Mouse (Mus musculus): ENCODE measurements at regions not wholly inside any gene's neighbourhood (a gene's known extent, or its start where the extent isn't known, plus 50 kb on each side); places are given as distances from the start of the nearest gene placed in this dataset.
"Not testable (repeated sequence)": the region's sequence is repeated elsewhere in the genome, so short reads cannot be mapped to it uniquely, and the experiment has no call there.

- DNase-seq (ENCODE audit: low spot score): no peak
Measured at GRCm38 (mm10) chr1:47646681-47647080, 754.0 kb upstream of the Slc39a10 start.

- no peak for DNase-seq (ENCODE audit: low spot score)
Measured at GRCm38 (mm10) chr1:47606597-47606996, 713.9 kb upstream of the Slc39a10 start.

GRCm38 (mm10) chr1:47603989-47604360 is 711.3 kb upstream of the Slc39a10 start:
- DNase-seq (ENCODE audit: low spot score): no peak

- no peak for DNase-seq (ENCODE audit: low spot score)
Measured at GRCm38 (mm10) chr1:47603294-47603988, 710.8 kb upstream of the Slc39a10 start.

- DNase-seq (ENCODE audit: low spot score): not testable (repeated sequence)
Measured at GRCm38 (mm10) chr1:47593641-47594040, 701.0 kb upstream of the Slc39a10 start.

- no peak for DNase-seq (ENCODE audit: low spot score)
Measured at GRCm38 (mm10) chr1:47545606-47546005, 653.0 kb upstream of the Slc39a10 start.

- DNase-seq (ENCODE audit: low spot score): no peak
Measured at GRCm38 (mm10) chr1:47511426-47511825, 618.8 kb upstream of the Slc39a10 start.

- DNase-seq (ENCODE audit: low spot score): no peak
Measured at GRCm38 (mm10) chr1:47507801-47508200, 615.1 kb upstream of the Slc39a10 start.

GRCm38 (mm10) chr1:47488581-47489204 is 596.0 kb upstream of the Slc39a10 start:
- DNase-seq (ENCODE audit: low spot score): peak; percentile 5

- no peak for DNase-seq (ENCODE audit: low spot score)
Measured at GRCm38 (mm10) chr1:47486087-47486486, 593.4 kb upstream of the Slc39a10 start.

- no peak for DNase-seq (ENCODE audit: low spot score)
Measured at GRCm38 (mm10) chr1:47479059-47479458, 586.4 kb upstream of the Slc39a10 start.

GRCm38 (mm10) chr1:47466573-47467253 is 574.1 kb upstream of the Slc39a10 start:
- DNase-seq (ENCODE audit: low spot score): no peak

- no peak for DNase-seq (ENCODE audit: low spot score)
Measured at GRCm38 (mm10) chr1:47448737-47449489, 556.3 kb upstream of the Slc39a10 start.

GRCm38 (mm10) chr1:47448070-47448469 is 555.4 kb upstream of the Slc39a10 start:
- DNase-seq (ENCODE audit: low spot score): no peak

GRCm38 (mm10) chr1:47446021-47446420 is 553.4 kb upstream of the Slc39a10 start:
- no peak for DNase-seq (ENCODE audit: low spot score)

- no peak for DNase-seq (ENCODE audit: low spot score)
Measured at GRCm38 (mm10) chr1:47432829-47433228, 540.2 kb upstream of the Slc39a10 start.

- DNase-seq (ENCODE audit: low spot score): no peak
Measured at GRCm38 (mm10) chr1:47405164-47405563, 512.5 kb upstream of the Slc39a10 start.

GRCm38 (mm10) chr1:47386579-47386978 is 493.9 kb upstream of the Slc39a10 start:
- DNase-seq (ENCODE audit: low spot score): no peak

- DNase-seq (ENCODE audit: low spot score): no peak
Measured at GRCm38 (mm10) chr1:47378795-47379194, 486.1 kb upstream of the Slc39a10 start.

- no peak for DNase-seq (ENCODE audit: low spot score)
Measured at GRCm38 (mm10) chr1:47339718-47340439, 447.2 kb upstream of the Slc39a10 start.

- no peak for DNase-seq (ENCODE audit: low spot score)
Measured at GRCm38 (mm10) chr1:47310572-47311075, 418.0 kb upstream of the Slc39a10 start.

GRCm38 (mm10) chr1:47306961-47307360 is 414.3 kb upstream of the Slc39a10 start:
- DNase-seq (ENCODE audit: low spot score): no peak
